Mouse (Mus musculus): ENCODE measurements at regions not wholly inside any gene's neighbourhood (a gene's known extent, or its start where the extent isn't known, plus 50 kb on each side); places are given as distances from the start of the nearest gene placed in this dataset.

DNA sequence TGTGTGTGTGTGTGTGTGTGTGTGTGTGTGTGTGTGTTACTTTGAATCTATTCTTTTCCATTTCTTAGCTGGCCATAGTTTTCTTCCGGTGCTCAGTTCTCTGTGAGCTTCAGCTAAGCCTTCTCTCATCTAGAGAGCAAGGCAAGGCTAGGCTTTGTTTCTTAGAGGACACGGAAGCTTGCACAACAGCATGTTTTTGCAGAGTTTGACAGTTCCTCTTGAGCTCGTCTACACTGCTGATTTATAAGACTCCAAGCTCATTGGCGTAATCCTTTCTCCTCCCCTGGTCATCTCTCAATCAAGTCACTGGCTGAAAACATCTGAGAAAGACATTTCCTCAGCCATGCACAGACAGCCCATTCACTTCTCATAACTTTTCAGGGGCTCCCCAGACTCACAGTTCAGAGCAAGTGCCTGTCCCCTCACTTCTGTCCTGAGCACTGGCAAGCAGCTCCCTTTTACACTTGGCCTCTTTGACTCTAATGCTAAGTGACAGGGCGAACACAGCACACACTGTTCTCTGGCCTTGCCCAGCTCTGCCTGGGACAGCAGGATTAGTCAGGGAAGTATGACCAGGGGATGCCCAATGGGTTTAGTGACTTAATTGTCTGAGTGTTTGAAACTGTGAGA, 362.3 kb upstream of the Npvf start:
- no peak for DNase-seq

- DNase-seq: no peak
Observed at GRCm38 (mm10) chr6:51017260-51017999, 363.2 kb upstream of the Npvf start.

DNA sequence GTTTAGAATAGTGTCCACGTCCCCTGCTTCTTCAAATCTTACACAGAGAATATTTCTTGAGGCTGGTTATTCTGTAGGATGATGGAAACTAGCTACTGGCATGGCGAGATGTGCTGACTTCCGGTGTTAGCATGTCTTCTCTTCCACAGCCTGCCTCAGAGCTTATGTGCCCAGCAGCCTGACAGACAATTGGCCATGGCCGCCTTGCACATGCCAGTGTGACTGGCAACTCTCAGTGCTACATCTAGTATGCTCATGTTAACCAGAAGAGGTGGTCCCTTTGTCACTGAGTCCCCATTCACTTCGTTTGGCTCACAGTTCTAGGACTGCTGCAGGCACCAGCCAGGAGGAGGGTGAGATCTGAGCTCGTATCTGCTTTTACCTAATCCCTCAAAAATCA, 367.0 kb upstream of the Npvf start:
- DNase-seq: no peak

- no peak for DNase-seq
Observed at GRCm38 (mm10) chr6:51023361-51023760, 369.1 kb upstream of the Npvf start.

DNA sequence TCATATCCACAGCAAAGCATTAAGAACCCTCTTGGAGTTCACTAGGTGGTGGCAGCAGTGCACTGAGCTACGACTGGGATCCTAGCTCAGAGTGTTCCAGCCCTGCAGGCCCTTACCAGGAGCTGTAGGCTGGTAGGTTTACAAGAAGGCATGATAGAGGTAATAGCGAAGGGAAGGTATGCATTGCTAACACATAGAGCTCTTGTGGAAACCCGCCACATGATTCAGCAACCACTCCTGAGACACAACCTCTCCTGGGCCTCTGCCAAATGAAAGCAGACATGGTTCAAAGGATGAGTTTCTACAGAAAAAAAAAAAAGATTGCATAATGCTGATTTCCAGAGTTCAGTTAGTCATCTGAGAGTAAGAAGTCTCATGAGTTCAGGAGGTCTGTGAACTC, 370.5 kb upstream of the Npvf start:
- no peak for DNase-seq

DNA sequence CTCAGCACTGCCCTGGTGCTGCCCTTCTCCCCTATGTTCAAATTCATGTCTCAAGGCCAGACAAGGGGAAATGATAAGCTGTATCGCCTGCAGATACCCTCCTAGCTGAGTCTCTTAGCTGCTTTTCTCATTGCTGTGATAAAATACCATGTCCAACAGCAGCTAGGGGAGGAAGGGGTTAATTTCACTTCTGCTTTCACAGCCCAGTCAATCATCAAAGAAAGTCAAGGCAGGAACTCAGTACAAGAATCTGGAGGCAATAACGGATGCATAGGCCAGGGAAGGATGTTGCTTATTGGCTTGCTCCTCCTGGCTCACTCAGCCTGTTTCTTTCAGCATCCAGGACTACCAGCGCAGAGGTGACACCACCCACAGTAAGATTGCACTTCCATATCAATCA, 371.2 kb upstream of the Npvf start:
- no peak for DNase-seq

GRCm38 (mm10) chr6:51027296-51027695, 373.1 kb upstream of the Npvf start:
- no peak for DNase-seq

GRCm38 (mm10) chr6:51029516-51029915, 375.3 kb upstream of the Npvf start:
- no peak for DNase-seq

- no peak for DNase-seq
Observed at GRCm38 (mm10) chr6:51029953-51030352, 375.7 kb upstream of the Npvf start.

GRCm38 (mm10) chr6:51033835-51034234, 379.6 kb upstream of the Npvf start:
- no peak for DNase-seq

GRCm38 (mm10) chr6:51036074-51036473, 381.8 kb upstream of the Npvf start:
- DNase-seq: no peak

DNA sequence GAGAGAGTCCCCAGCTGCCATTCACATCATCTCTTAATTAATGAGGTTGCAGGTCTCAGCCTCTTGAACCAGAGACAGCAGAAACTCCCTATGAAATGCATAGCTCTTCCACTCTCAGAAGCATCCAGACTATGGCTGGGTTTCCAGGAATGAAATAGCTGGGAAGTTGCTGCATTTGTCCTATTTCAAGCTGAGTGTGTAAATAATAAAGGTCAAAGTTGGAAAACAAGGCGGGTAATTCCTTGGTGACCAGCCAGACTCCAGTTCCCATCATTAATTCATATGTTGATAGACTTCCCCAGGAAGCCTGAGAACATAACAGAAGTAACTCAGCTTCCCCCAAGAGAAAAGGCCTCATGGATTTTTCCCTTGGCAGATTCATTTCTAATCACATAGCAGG, 382.3 kb upstream of the Npvf start:
- DNase-seq: no peak

GRCm38 (mm10) chr6:51036956-51037355, 382.7 kb upstream of the Npvf start:
- no peak for DNase-seq

DNA sequence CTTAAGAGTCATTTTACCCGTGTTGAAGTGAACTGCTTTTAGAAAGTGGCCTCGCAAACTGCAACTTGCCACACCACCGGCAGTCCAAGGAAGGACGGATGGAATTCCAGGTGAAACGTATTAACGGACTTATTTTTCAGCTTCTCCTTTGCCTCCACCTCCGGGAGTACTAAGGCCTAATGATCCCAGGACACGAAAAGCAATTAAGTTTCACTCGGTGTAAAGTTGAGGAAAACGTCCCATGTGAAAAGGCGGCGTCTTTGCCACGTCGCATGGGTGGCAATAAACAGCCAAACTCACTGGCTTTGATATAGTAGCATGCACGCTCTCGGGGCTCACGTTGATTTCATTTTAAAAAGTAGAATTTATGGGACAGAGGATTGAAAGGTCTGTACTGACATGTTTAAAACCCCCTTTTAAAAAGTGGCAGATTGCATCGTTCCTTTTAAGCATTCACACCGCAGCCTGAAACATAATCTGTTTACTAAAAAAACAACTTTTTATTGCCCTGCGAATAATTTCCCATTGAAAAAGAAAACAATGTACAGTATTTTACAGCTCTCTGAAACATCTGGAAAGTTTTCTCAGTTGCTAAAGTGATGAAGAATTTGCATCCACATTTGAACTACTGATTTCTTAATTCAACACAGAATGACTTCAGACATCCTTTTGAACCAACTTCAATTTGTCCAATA, 385.4 kb upstream of the Npvf start:
- no peak for DNase-seq

DNA sequence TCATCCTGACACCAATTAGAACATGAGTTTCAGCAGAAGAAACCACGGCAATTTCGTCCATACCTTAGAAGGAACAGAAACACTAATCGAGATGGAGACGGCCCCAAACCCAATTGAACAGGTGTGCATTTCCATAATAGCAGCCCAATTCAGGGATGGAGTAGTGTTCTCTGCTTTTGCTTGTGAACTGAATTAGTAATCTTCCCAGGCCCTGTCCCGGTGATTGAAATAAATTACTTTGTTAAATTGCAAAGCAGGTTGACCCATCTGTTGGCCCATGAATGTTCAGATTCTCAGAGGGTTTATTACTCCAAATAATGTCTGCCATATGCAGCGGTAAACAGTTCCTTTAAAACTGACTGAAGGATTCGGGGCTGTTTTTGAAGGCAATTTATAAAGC, 388.5 kb upstream of the Nfe2l3 start:
- DNase-seq: no peak

DNA sequence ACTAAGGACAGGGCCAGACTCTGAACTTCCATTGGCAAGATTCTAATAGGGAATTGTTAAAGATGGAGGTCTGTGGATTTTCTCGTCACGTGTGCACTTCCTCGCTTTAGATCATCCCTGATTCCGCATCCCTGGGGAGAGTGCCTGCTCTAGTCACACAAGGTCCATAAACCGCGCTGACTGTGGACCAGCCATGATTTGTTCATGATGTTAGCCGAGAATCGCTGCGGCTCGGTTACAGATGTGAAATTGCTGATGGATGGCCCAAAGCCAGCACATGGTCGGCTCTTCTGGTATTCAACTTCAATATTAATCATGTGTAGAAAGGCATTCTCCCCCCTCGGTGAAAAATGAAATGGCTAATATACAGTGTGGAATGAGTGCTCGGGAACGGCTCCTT, 387.6 kb upstream of the Nfe2l3 start:
- DNase-seq: no peak

DNA sequence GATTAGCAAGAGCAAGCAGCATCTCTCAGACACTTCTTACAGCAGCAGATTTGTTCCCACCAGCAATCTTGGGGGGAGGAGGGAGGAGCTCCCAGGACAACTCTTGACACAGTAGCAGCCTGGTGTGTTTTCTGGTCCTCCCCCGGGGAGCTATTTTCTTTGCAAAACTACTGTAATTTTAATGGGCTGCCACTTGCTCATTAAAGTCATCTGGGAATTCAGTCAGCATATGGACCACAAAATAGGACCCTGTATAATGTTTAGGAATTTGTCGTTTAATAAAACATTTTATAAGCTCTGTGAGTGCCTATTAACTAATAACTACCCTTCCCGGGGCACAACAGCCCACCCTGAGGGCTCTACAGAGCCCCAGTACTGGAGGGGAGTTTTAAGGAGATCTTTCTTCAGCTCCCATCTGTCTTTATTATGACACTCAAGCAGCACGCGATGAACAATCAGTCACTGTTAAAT, 380.0 kb upstream of the Nfe2l3 start:
- no peak for DNase-seq

GRCm38 (mm10) chr6:51057229-51057628, 375.2 kb upstream of the Nfe2l3 start:
- DNase-seq: no peak

DNA sequence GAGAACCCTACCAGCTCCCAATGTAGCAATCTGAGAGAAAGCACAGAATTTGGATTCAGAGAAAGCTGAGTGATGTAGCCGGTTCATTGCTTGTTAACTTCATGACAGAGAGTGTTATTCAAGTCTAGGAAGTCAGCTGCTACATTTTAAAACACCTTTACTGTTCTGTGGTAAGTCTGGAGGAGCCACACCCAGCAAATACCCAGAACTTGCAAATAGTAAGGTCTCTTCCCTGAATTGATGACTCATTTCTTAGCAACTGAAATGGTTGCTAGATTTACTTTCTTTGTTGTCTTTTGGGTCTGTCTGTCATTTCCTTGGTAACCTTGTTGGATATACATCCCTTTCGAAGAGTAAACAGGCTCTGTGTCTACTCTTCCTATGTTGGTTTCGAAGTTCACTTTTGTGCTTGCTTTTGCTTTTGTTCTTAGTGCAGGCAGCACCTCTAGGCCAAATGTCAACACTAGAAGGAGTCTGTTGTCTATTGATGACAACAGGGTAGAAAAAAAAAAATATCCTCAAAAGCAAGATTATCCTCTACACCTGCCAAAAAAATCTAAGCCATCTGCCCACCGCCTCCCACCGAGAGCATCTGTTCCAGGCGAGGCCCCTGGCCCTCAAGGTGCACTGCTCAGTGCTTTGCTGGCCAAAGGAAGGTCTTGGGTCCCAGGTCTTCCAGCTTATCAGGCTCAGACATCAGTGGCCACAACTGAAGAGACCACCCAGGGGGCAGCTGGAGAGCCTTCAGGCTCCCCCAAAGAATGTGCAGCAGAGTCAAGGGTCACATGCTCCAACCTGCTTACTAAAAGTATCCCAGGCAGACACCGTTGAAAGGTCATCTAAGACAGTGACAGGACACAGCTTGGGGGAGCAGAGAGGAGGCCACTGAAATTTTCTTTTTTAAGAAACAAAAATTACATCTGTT, 372.3 kb upstream of the Nfe2l3 start:
- no peak for DNase-seq

DNA sequence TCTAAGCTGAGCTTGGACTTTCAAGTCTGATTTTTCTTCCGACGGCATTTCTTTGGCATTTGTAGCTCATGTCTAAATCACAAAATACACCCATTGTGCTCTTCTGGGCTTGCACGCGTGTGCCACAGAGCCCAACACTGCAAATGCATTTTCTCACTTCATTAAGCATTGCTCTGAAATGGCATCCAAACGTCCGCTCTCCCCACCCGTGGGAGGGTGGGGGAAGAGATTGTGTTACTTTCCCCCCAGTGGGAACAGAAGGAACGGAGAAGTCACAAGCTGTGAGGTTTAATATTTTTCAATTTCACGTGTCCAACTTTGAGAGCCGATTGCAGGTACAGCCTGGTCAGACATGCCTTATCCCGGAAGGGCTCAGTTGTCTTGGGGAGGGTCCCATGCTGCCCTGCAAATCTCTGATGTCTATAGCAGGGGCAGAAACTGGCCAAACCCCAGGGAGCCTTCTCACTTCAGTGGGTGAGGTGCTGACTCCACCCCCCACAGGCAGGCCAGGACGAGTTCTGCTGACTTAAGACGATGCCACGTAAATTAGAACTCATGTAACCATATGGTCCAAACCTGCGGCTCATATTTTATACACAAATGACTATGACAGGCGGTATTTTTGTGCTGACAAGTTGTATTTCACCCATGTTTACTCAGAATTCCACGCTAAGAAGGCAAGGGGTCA, 371.5 kb upstream of the Nfe2l3 start:
- no peak for DNase-seq

GRCm38 (mm10) chr6:51065156-51065555, 367.3 kb upstream of the Nfe2l3 start:
- no peak for DNase-seq

GRCm38 (mm10) chr6:51067332-51067731, 365.1 kb upstream of the Nfe2l3 start:
- no peak for DNase-seq
